Mouse (Mus musculus): Measurements from ENCODE around the gene Tmem170.

DNA sequence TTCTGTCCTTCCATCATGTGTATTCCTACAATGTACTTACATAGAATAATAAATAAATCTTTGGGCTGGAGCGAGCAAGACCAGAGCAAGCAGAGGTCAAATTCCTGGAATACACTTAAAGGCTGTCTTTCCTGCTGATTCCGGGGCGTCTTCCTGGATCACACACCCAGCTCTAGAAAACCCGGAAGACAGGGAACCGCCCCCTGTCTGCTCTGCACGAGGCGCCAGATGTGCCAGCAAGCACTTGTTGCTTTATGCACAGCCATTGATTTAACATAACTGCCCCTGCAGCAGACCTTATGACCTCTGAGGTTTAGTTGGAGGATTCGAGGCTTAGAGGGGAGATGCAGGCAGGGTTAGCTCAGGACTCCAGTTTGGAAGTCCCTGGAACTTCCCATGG lies 15.4 kb upstream of the Tmem170 start:
- TF ChIP-seq CTCF (IDR thresholded peaks at IDR 0.05; ENCODE audit: low read depth, low read length) (no peak), POLR2A (IDR thresholded peaks at IDR 0.05; ENCODE audit: borderline replicate concordance, low read depth, low read length) (no peak)
